Mouse (Mus musculus): Measurements from ENCODE around the gene Cttnbp2. TPM values are rescaled to one million over a fixed set of nuclear protein-coding genes. Genes with fewer than 3 reads are reported as not detected.

Gene Cttnbp2
- polyA plus RNA-seq, 1 experiment from 2014 or later, result 29.8 TPM

DNA sequence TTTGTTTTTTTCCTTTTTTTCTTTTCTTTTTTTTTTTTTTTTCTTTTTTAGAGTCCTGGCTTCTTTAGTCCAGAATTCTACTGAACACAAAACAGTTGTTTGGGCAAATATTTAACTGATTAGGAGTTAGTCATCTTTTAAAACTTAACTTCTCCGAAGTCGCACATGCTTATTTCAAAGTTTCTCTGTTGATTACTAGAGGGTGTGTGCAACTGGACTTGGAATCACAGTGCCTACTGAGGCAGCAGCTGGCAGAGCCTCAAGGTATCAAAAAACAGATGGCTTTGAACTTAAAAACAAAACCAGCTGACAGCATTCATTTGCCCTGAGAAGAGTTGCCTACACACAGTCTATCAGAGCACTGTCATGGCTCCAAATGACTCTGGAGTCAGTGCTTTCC is 82.8 kb downstream of the Cttnbp2 start:
- H3K36me3 ChIP-seq (replicated peaks), result 0 out of 2 replicates have a peak, but pooled peaks cover 9% of the 10 kb centered on the region
- no peak overlapping the region for H3K27ac ChIP-seq
- H3K27me3 ChIP-seq, result no peaks in the 10 kb centered on the region
- ATAC-seq (ENCODE audit: low FRiP score), result no peak
- H3K9ac ChIP-seq, result no peak overlapping the region
- H3K4me1 ChIP-seq, result no peaks in the 10 kb centered on the region
- no peak overlapping the region for H3K4me3 ChIP-seq (replicated peaks)
- H3K9me3 ChIP-seq, result no peaks in the 10 kb centered on the region
- WGBS, result 95% methylated on average over 2 of the region's 2 CpGs
- H3K4me2 ChIP-seq, result no peak overlapping the region

- Histone ChIP-seq H3K9me3 (no peaks in the 10 kb centered on the region), H3K4me1 (no peaks in the 10 kb centered on the region), H3K27me3 (no peaks in the 10 kb centered on the region), H3K36me3 (replicated peaks) (0 out of 2 replicates have a peak, but pooled peaks cover 9% of the 10 kb centered on the region), H3K4me3 (replicated peaks) (no peak overlapping the region), H3K4me2 (no peak overlapping the region), H3K27ac (no peak overlapping the region), H3K9ac (no peak overlapping the region)
- 73% methylated on average over 3 of the region's 3 CpGs for WGBS
- no peak for ATAC-seq (ENCODE audit: low FRiP score)
Measured at GRCm38 (mm10) chr6:18430062-18430461, 84.6 kb downstream of the Cttnbp2 start.

DNA sequence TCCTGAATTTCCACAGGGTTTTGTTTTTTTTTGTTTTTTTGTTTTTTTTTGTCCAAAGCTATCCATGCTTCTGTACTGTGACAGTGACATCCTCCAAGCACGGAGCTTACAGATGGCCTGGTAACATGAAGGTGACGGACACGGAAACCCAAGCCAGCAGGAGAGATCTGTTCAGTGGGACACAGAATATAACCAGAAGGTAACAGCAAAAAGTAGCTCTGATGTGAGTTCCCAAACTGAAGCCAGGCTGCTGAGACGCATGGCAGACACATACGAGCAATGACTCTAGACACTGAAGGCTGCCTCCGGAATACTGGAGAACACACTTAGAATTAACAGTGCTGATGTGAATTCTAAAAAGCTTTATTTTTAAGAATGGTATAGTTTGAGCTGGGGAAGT is 89.8 kb downstream of the Cttnbp2 start:
- Histone ChIP-seq H3K4me2 (no peak overlapping the region), H3K4me1 (peaks cover 3% of the 10 kb centered on the region; the same call in 1 of the 2 replicates), H3K9me3 (no peaks in the 10 kb centered on the region), H3K27ac (no peak overlapping the region), H3K27me3 (no peaks in the 10 kb centered on the region), H3K36me3 (replicated peaks) (no peaks in the 10 kb centered on the region), H3K9ac (no peak overlapping the region), H3K4me3 (replicated peaks) (no peak overlapping the region)
- no peak for ATAC-seq (ENCODE audit: low FRiP score)
- WGBS, result 90% methylated on average over 6 of the region's 6 CpGs

- Histone ChIP-seq H3K9me3 (no peaks in the 10 kb centered on the region), H3K9ac (no peak overlapping the region), H3K4me3 (replicated peaks) (no peak overlapping the region), H3K4me1 (peaks cover 3% of the 10 kb centered on the region; the same call in 1 of the 2 replicates), H3K27me3 (no peaks in the 10 kb centered on the region), H3K27ac (no peak overlapping the region), H3K4me2 (no peak overlapping the region), H3K36me3 (replicated peaks) (peaks cover under 1% of the 10 kb centered on the region; the same call in 1 of the 2 replicates)
- ATAC-seq (ENCODE audit: low FRiP score), result no peak
- 72% methylated on average over 3 of the region's 3 CpGs for WGBS
Measured at GRCm38 (mm10) chr6:18424367-18424766, 90.3 kb downstream of the Cttnbp2 start.

GRCm38 (mm10) chr6:18423112-18423511 is 91.5 kb downstream of the Cttnbp2 start:
- no peak overlapping the region for H3K4me3 ChIP-seq (replicated peaks)
- no peak for ATAC-seq (ENCODE audit: low FRiP score)
- H3K4me1 ChIP-seq, result peaks cover 3% of the 10 kb centered on the region; the same call in 1 of the 2 replicates
- H3K27me3 ChIP-seq, result no peaks in the 10 kb centered on the region
- no peak overlapping the region for H3K4me2 ChIP-seq
- H3K27ac ChIP-seq, result no peak overlapping the region
- no peaks in the 10 kb centered on the region for H3K9me3 ChIP-seq
- 60% methylated on average over 6 of the region's 6 CpGs for WGBS
- no peak overlapping the region for H3K9ac ChIP-seq
- peaks cover 4% of the 10 kb centered on the region; the same call in 1 of the 2 replicates for H3K36me3 ChIP-seq (replicated peaks)

DNA sequence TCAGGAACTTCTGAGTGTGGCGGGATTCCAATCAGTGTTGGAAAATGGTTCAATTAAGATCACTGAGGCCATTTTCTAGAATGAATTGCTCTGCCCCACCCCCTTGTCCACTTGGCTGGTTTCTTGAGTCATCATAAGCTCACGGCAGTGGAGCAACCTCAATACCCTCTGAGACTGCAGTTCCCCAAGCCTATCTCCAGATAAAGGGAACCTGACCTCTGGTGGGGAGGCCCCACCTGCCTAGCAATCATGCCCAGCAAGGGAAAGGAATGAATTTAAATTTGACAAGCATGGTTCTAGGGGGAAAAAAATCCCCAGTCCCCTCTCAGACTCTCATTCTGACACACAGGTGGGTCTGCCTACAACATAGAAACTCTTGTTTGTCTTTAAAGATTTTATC is 93.1 kb downstream of the Cttnbp2 start:
- ATAC-seq (ENCODE audit: low FRiP score), result no peak; the same call in 1 of the 2 replicates
- H3K36me3 ChIP-seq (replicated peaks), result peaks cover 4% of the 10 kb centered on the region; the same call in 1 of the 2 replicates
- WGBS, result 36% methylated on average over 2 of the region's 2 CpGs

GRCm38 (mm10) chr6:18420660-18421059 is 94.0 kb downstream of the Cttnbp2 start:
- H3K4me3 ChIP-seq (replicated peaks), result no peak overlapping the region
- H3K4me2 ChIP-seq, result no peak overlapping the region
- peaks cover 3% of the 10 kb centered on the region; the same call in 1 of the 2 replicates for H3K4me1 ChIP-seq
- H3K36me3 ChIP-seq (replicated peaks), result peaks cover 4% of the 10 kb centered on the region; the same call in 1 of the 2 replicates
- 56% methylated on average over 9 of the region's 9 CpGs for WGBS
- H3K27ac ChIP-seq, result no peak overlapping the region
- ATAC-seq (ENCODE audit: low FRiP score), result no peak; the same call in 1 of the 2 replicates
- no peaks in the 10 kb centered on the region for H3K27me3 ChIP-seq
- H3K9me3 ChIP-seq, result no peaks in the 10 kb centered on the region
- no peak overlapping the region for H3K9ac ChIP-seq

More for the DNA sequence above, 93.1 kb downstream of the Cttnbp2 start:
- no peaks in the 10 kb centered on the region for H3K27me3 ChIP-seq
- H3K4me3 ChIP-seq (replicated peaks), result no peak overlapping the region
- H3K9ac ChIP-seq, result no peak overlapping the region
- no peaks in the 10 kb centered on the region for H3K9me3 ChIP-seq
- no peak overlapping the region for H3K27ac ChIP-seq
- no peak overlapping the region for H3K4me2 ChIP-seq
- H3K4me1 ChIP-seq, result peaks cover 3% of the 10 kb centered on the region; the same call in 1 of the 2 replicates

DNA sequence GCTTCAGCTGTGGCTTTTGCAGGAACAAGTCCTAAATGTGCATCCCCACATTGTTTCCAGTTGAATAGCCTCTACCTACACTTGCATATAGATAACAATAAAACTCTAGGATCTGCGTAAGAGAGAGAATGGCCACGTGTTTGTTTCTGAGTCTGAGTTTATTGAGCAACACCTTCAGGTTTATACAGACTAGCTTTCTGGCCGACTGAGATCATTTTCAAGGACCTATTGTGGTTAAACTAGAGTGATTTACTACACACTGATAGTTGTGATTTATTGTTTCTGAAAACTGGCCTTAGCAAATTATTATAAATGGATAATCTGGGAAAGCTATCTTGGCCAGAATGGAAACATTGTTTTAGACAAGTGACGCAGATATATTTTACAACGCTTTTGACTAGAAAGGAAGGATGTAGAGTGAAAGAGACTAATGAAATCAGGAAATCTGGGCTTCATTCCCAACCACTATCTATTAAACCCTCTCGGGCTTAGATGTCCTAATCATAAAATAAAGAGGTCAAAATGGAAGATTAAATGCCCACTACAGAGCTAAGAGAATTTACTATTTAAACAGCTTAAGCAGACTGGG is 96.7 kb downstream of the Cttnbp2 start:
- H3K27ac ChIP-seq, result no peak overlapping the region
- no peak for ATAC-seq (ENCODE audit: low FRiP score)
- H3K9me3 ChIP-seq, result no peaks in the 10 kb centered on the region
- H3K9ac ChIP-seq, result no peak overlapping the region
- peaks cover 7% of the 10 kb centered on the region; the same call in 1 of the 2 replicates for H3K36me3 ChIP-seq (replicated peaks)
- no peaks in the 10 kb centered on the region for H3K27me3 ChIP-seq
- H3K4me3 ChIP-seq (replicated peaks), result no peak overlapping the region
- no peak overlapping the region for H3K4me2 ChIP-seq
- peaks cover 3% of the 10 kb centered on the region; the same call in 1 of the 2 replicates for H3K4me1 ChIP-seq
- WGBS, result 82% methylated on average over 6 of the region's 6 CpGs

DNA sequence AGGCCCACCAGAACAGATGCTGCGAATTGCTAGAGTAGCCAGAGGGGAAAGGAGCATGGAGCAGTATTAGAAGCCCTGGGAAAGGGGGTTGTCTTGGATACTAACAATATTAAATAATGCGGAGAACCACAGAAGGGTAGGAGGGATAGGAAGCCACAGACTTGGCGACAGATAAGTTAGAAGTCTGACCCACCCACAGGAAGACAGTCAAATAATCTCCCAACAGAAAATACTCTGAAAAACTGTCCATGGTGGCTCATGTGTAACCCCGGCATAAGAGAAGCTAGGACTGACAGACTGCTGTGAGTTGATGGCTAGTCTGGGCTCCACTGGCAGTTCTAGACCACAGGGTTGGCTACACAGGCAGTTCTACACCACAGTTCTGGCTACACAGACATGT is 98.7 kb downstream of the Cttnbp2 start:
- Histone ChIP-seq H3K36me3 (replicated peaks) (peaks cover 7% of the 10 kb centered on the region; the same call in 1 of the 2 replicates), H3K4me3 (replicated peaks) (no peak overlapping the region), H3K4me1 (no peaks in the 10 kb centered on the region), H3K4me2 (no peak overlapping the region), H3K27me3 (no peaks in the 10 kb centered on the region), H3K9me3 (no peaks in the 10 kb centered on the region), H3K27ac (no peak overlapping the region), H3K9ac (no peak overlapping the region)
- no peak for ATAC-seq (ENCODE audit: low FRiP score)
- WGBS, result 85% methylated on average over 4 of the region's 4 CpGs

DNA sequence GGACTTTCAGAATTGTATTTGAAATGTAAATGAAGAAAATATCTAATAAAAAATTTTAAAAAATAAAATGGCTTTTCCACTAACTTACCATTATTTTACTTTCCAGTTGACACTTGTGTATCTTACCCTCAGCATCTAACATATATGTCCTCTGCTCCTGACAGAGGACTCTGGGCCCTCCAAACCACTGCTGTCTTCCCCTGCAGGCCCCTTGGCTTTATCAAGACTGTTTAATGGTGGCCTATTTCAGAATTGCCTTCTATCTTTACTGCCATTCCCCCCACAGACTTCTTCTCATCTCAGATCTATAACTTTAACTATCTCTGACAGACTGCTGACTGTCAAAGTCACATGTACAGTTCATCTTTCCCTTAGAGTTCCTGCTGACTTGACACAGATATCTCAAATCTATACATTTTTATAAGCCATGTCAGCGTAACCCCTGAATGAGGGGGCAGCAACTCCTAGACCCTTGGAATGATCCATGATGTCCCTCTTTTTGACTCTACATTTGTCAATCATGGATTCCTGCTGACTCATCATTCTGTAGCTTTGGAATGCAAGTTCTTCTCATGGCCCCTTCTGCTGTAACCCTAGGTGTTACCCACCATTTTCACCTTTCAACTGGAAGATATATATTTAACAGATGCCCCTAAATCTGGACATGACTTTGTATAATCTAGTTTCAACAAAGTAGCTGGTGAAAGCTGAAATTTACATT is 103.0 kb downstream of the Cttnbp2 start:
- ATAC-seq (ENCODE audit: low FRiP score), result no peak

GRCm38 (mm10) chr6:18408445-18408844 is 106.2 kb downstream of the Cttnbp2 start:
- Histone ChIP-seq H3K9ac (no peak overlapping the region), H3K27ac (no peak overlapping the region), H3K9me3 (no peaks in the 10 kb centered on the region), H3K4me2 (no peak overlapping the region), H3K4me3 (replicated peaks) (no peak overlapping the region), H3K4me1 (no peaks in the 10 kb centered on the region), H3K36me3 (replicated peaks) (0 out of 2 replicates have a peak, but pooled peaks cover 10% of the 10 kb centered on the region), H3K27me3 (no peaks in the 10 kb centered on the region)
- 96% methylated on average over 7 of the region's 7 CpGs for WGBS
- no peak for ATAC-seq (ENCODE audit: low FRiP score)

More for the DNA sequence above, 103.0 kb downstream of the Cttnbp2 start:
- Histone ChIP-seq H3K27me3 (no peaks in the 10 kb centered on the region), H3K4me1 (no peaks in the 10 kb centered on the region), H3K9ac (no peak overlapping the region), H3K9me3 (no peaks in the 10 kb centered on the region), H3K36me3 (replicated peaks) (0 out of 2 replicates have a peak, but pooled peaks cover 3% of the 10 kb centered on the region), H3K4me2 (no peak overlapping the region), H3K27ac (no peak overlapping the region), H3K4me3 (replicated peaks) (no peak overlapping the region)
- 100% methylated on average over 1 of the region's 1 CpGs for whole genome bisulfite sequencing

GRCm38 (mm10) chr6:18401066-18401674 is 113.5 kb downstream of the Cttnbp2 start:
- Histone ChIP-seq H3K36me3 (replicated peaks) (peaks cover 18% of the 10 kb centered on the region), H3K9me3 (no peaks in the 10 kb centered on the region), H3K27me3 (no peaks in the 10 kb centered on the region), H3K4me2 (no peak overlapping the region), H3K4me3 (replicated peaks) (no peak overlapping the region), H3K9ac (no peak overlapping the region), H3K4me1 (no peaks in the 10 kb centered on the region), H3K27ac (no peak overlapping the region)
- WGBS, result 64% methylated on average over 1 of the region's 1 CpGs
- no peak for ATAC-seq (ENCODE audit: low FRiP score)
